Mouse (Mus musculus): ENCODE measurements at regions not wholly inside any gene's neighbourhood (a gene's known extent, or its start where the extent isn't known, plus 50 kb on each side); places are given as distances from the start of the nearest gene placed in this dataset.
A peak's percentile ranks its signal among the peaks of the same experiment; 100 is the strongest.

DNA sequence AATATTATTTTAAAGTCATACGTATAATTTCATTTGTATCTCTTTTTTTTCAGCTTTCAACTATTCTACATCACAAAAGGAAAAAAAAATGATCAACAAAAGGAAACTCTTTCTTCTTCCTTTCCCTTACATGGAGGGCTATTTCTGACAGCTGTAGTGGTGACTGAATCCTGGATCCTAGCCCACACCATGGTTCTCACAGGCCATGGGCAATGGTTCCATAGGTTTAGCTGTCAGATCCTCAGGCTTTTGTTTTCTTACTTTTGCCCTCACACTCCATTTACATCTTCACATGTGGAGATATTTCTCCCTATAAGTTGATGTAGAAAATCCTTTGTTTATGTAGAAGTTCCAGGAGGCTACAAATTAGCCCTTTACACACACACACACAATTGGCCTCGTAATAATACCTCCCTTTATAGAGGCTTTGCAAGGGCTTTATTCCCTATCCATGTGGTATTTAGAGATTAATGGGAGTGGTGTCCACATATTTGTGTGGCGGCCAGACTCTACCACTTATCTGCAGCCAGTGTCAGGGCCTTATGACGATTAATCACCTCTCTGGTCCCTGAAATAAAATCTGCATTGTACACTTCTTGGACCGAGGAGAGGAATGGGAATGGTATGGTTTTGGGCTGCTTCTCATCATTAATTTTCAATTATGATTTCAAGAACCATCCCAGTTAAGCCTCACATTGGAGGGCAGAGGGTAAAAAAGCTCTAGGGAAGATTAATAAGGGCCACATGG, 1057.0 kb downstream of the Flrt2 start:
- DNase-seq (ENCODE audit: extremely low spot score), result no peak

DNA sequence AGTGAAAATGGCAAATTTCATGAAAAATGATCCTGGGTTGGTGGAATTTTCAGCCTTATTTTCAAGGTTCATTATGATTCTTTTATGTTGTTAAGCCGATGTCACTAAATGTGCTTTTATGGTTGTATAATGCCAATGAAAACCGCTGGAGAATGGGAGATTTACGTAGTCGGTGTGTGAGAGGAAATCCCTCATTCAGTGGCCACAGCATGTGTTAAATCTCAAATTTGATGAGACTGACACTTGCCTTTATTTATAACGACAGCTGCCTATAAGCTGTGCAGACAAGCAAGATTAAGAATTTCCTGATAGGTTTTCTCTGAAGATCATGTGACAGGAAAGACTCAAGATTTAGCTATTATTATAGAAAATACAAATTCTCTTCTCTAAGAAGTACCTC, 1062.7 kb downstream of the Flrt2 start:
- no peak for DNase-seq (ENCODE audit: extremely low spot score)

DNA sequence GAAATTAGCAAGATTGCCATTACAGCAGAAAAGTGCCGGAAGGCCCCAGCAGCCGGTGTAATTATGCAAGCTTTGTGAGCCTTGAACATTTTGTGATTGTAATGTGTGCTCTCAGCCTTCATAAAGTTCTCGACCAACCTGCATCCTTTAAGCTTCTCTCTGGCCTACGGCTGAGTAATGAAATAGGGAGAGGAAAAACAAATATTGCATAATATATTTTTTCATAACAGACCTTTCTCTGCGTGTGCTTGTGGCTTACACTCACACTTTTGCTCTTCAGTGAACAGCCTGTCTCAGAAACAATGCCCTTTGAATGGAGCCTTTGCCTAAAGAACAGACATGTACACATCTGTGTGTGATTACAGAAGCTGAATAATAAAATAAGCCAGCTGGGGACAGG, 1071.1 kb downstream of the Flrt2 start:
- DNase-seq (ENCODE audit: extremely low spot score), result peak; percentile 3

DNA sequence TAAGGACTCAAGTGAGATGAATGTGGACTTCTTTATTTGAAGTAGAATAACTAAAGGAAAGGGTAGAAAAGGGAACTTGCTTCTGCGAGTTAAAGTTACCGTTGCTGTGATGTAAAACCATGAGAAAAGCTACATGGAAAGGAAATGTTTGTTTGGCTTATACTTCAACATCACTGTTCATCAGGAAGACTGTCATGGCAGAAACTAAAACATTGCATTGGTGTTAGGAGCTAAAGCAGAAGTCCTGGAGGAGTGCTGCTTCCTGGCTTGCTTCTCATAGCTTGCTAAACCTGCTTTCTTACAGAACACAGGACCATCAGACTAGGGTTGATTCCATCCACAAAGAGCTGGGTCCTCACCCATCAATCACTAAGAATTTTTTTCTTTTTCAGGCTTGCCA, 1071.6 kb downstream of the Flrt2 start:
- peak; percentile 5 for DNase-seq (ENCODE audit: extremely low spot score)

DNA sequence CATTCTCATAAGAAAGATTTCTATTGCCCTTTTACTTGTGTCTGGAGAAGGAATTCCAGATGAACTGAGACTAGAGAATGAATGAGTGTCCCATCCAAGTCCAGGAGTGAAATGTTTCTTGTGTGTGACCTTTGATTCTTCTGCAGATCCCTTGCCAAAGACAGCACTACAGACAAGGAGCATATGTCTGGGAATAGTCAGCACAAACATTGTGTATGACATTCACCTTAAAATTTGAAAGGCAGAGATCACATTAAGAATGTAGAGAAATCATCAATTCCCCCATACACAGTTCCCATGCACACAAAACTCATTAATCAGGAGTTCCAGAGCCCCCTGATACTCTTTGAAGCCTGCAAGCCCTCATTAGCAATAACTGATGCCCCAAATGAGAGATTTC, 1072.2 kb downstream of the Flrt2 start:
- no peak for DNase-seq (ENCODE audit: extremely low spot score)

DNA sequence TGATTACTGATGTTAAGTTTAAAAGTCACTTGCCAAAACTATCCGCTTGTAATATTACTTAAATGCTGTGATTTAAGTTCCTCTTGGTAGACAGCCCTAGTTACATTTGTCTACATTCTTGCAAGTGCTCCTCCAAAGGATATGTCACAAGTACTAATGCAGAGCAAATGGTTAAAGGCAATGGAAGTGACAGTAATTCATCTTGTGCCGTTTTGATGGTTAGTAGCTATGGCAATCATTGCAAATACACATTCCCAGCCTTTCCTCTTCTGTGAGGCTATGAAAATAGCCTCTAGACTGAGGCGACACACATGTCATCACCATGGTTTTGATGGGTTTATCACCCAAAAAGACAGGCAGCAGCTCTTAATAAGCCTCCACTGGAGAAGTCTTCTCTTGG, 1079.2 kb downstream of the Flrt2 start:
- no peak for DNase-seq (ENCODE audit: extremely low spot score)

DNA sequence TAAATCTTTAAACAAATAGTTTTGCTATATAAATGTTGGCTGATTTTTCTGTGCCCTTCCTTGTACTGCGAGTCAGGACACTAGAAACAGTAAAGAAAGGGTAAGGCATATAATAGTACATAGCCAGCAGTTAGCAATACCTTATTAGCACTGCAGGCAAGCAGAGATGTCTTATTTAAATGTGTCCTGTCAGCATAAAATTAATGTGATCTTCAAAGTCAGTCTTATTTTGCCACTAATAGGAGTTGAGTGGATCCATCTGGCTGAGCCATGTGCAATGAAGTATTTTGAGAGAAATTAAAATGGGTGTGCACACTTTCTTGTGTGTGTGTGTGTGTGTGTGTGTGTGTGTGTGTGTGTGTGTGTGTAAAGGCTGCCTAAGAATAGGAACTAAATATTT, 1129.3 kb downstream of the Flrt2 start:
- no peak for DNase-seq (ENCODE audit: extremely low spot score)

DNA sequence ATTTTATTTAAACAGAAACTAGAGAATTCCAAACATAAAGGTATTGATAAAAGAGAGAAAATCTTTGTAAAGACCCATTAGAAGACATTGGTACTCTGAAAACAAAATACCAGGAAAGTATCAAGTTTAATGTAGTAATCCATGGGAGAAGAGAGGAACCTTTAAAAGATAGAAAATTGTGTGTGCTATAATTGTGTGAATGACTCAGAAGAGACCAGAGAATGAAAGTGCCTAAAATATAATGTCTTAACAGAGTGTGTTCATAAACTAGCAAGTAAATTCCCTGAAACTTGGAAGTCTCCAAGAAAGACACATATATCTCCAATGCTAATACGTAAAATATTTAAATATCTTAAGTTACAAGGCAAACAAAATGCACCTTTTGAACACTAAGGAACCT, 1136.4 kb downstream of the Flrt2 start:
- no peak for DNase-seq (ENCODE audit: extremely low spot score)

Measured in embryo, embryonic 9.5 days (tissue).